Mouse (Mus musculus) lung, postnatal 0 days (tissue): ENCODE measurements at regions not wholly inside any gene's neighbourhood (a gene's known extent, or its start where the extent isn't known, plus 50 kb on each side); places are given as distances from the start of the nearest gene placed in this dataset.

Source experiments
- CTCF ChIP-seq: IDR thresholded peaks from 2 replicates; pipeline ENCODE4 v1.5.1; 2016; ENCODE audit warnings: antibody characterized with exemption, mild to moderate bottlenecking
- EP300 ChIP-seq: IDR thresholded peaks from 2 replicates; pipeline ENCODE4 v1.6.1; 2016; ENCODE audit warnings: antibody characterized with exemption, mild to moderate bottlenecking, control low read depth

DNA sequence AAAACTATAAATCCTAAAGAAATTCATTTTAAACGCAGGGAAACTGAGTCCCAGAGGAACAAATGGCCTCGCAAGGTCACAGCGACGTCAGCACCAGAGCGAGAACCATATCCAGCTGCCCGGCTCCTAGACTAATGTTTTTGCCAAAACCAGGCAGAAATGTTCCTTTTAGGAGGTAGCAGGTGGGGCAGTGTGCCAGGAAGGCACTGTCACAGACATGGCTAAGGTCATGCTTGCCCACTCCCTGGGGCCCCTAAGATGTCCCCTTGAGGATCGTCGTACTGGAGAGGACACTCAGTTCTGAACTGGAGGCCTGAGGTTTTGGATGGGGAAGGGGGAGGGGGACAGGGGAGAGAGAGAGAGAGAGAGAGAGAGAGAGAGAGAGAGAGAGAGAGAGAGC is 69.7 kb upstream of the 1600014C23Rik start:
- no peak for TF ChIP-seq CTCF
- no peak for TF ChIP-seq EP300
